Comparison of ENCODE assay signal across 11 mouse cellular contexts in genomic region chr2:166620529-166621466, GRCm38 (mm10).
DNase-seq lines count a peak whose midpoint lies in the region.
"Had no signal": no experiment of that assay in that cellular context is flagged by ENCODE, and none has a peak within 500 bp of the region (broad histone marks: within the 10 kb centered on the region; RNA-seq: fewer than 3 reads in every experiment).

No protein-coding gene starts in this region.

- DNase-seq in 416B (ENCODE audit: low read depth) = peak; percentile 99
- peak; percentile 79 to 83 for DNase-seq in CD8-positive naive resting alpha-beta T cell, adult 2 months (ENCODE audit: low read depth in 2 of 2, low spot score in 2 of 2)
- DNase-seq in induced T-regulatory cell, adult 2 months (ENCODE audit: low read depth) = peak; percentile 89
- DNase-seq in naive thymus-derived CD4-positive, alpha-beta T cell, adult 2 months (ENCODE audit: low read depth) = peak; percentile 90
- no peak for DNase-seq in ovary, postnatal 10 days (ENCODE audit: low spot score)
- no peak for DNase-seq in cerebellum, adult 11-12 months
- no peak for DNase-seq in adrenal gland, adult (ENCODE audit: inconsistent age in 2 of 2, low spot score in 1 of 2)
- no peak for DNase-seq in urinary bladder, adult 18-20 months (ENCODE audit: low spot score in 2 of 2)
- DNase-seq: embryo, embryonic 11 days; gastrocnemius, postnatal 10 days; kidney, adult 18-20 months had no signal

Comparison
In these comparisons a context has a peak if more than half of its experiments do, and no peak if none do; other contexts are left out.
1. DNase-seq: peak in 416B (single experiment), CD8-positive naive resting alpha-beta T cell, adult 2 months (2 of 2), induced T-regulatory cell, adult 2 months (single experiment) and naive thymus-derived CD4-positive, alpha-beta T cell, adult 2 months (single experiment); none in ovary, postnatal 10 days (single experiment), cerebellum, adult 11-12 months (single experiment), adrenal gland, adult (0 of 2) and urinary bladder, adult 18-20 months (0 of 2).